34 mouse cellular contexts compared by ENCODE assay signal in genomic region chr5:151376931-151377330, GRCm38 (mm10). TPM values are rescaled to one million over a fixed set of nuclear protein-coding genes. Genes with fewer than 3 reads are reported as not detected.
DNase-seq lines count a peak whose midpoint lies in the region; ATAC-seq and TF ChIP-seq lines count a peak whose summit lies in the region.
"Had no signal": no experiment of that assay in that cellular context is flagged by ENCODE, and none has a peak within 500 bp of the region (broad histone marks: within the 10 kb centered on the region; RNA-seq: fewer than 3 reads in every experiment).

No protein-coding gene starts in this region.

- no peaks in the 10 kb centered on the region for H3K9me3 ChIP-seq in midbrain, embryonic 14.5 days (ENCODE audit: control insufficient read depth, low read length)
- H3K9me3 ChIP-seq: embryonic facial prominence, embryonic 12.5 days; embryonic facial prominence, embryonic 15.5 days; forebrain, embryonic 13.5 days; heart, embryonic 13.5 days had no signal

- H3K9ac ChIP-seq in midbrain, embryonic 14.5 days (replicated peaks; ENCODE audit: low read length) = no peak overlapping the region
- H3K9ac ChIP-seq: embryonic facial prominence, embryonic 12.5 days; embryonic facial prominence, embryonic 15.5 days; forebrain, embryonic 13.5 days; heart, embryonic 13.5 days; hindbrain, embryonic 14.5 days had no signal

- H3K4me3 ChIP-seq in embryonic fibroblast, embryonic 13.5 days (ENCODE audit: insufficient read depth, low read length) = no peak overlapping the region
- no peak overlapping the region for H3K4me3 ChIP-seq in midbrain, embryonic 14.5 days (replicated peaks; ENCODE audit: low read depth, low read length)
- H3K4me3 ChIP-seq: embryonic facial prominence, embryonic 12.5 days; embryonic facial prominence, embryonic 15.5 days; erythroblast, embryonic 14.5 days; forebrain, embryonic 13.5 days; heart, adult 2 months; heart, embryonic 10.5 days; heart, embryonic 13.5 days had no signal

- ATAC-seq in midbrain, embryonic 14.5 days (ENCODE audit: low FRiP score, low TSS enrichment) = no peak
- ATAC-seq: CD4-positive, CD25-positive, alpha-beta regulatory T cell, adult 4 months; forebrain, embryonic 13.5 days; forebrain, embryonic 16.5 days; hindbrain, postnatal 0 days had no signal

- DNase-seq in adrenal gland, adult 2 months = peak; percentile 25
- DNase-seq in adrenal gland, postnatal 10 days = no peak
- peak; percentile 44 for DNase-seq in NIH3T3 (ENCODE audit: low read depth)
- DNase-seq in yolk sac, embryonic 10.5 days (ENCODE audit: low spot score) = peak; percentile 68
- no peak for DNase-seq in midbrain, embryonic 14.5 days
- no peak for DNase-seq in ovary, postnatal 14 days (ENCODE audit: low spot score)
- no peak for DNase-seq in left cerebral cortex, postnatal 4 days
- DNase-seq: adrenal gland, postnatal 25 days; B cell, adult 2 months; cerebellum, adult 2 months; cerebellum, adult 9-11 months; cerebellum, postnatal 25 days; gastrocnemius, postnatal 10 days; gastrocnemius, postnatal 36 days; heart, adult 2 months; heart, postnatal 14 days; heart, postnatal 4 days had no signal

- TF ChIP-seq CTCF in embryonic fibroblast, embryonic 13.5 days (IDR thresholded peaks at IDR 0.05; ENCODE audit: borderline replicate concordance, insufficient read depth, low read length) = no peak

- peak overlapping the region; percentile 50 for H3K27ac ChIP-seq in embryonic fibroblast, embryonic 13.5 days (ENCODE audit: insufficient read depth, low read length)
- no peak overlapping the region for H3K27ac ChIP-seq in midbrain, embryonic 14.5 days (replicated peaks; ENCODE audit: low read depth, low read length)
- H3K27ac ChIP-seq: embryonic facial prominence, embryonic 12.5 days; embryonic facial prominence, embryonic 15.5 days; forebrain, embryonic 13.5 days; heart, adult 2 months; heart, embryonic 10.5 days; heart, embryonic 13.5 days; hindbrain, embryonic 14.5 days; hindbrain, postnatal 0 days had no signal

- 90% methylated on average over 4 of the region's 4 CpGs for WGBS in midbrain, embryonic 14.5 days

- H3K4me1 ChIP-seq in embryonic fibroblast, embryonic 13.5 days (ENCODE audit: control insufficient read depth, insufficient read depth, low read length) = peaks cover 16% of the 10 kb centered on the region
- H3K4me1 ChIP-seq in midbrain, embryonic 14.5 days (ENCODE audit: control insufficient read depth, insufficient read depth, low read length) = no peaks in the 10 kb centered on the region
- H3K4me1 ChIP-seq: embryonic facial prominence, embryonic 12.5 days; embryonic facial prominence, embryonic 15.5 days; forebrain, embryonic 13.5 days; heart, embryonic 10.5 days; heart, embryonic 13.5 days had no signal

- no peaks in the 10 kb centered on the region for H3K36me3 ChIP-seq in midbrain, embryonic 14.5 days (ENCODE audit: control insufficient read depth, insufficient read depth, low read length)
- H3K36me3 ChIP-seq: embryonic facial prominence, embryonic 12.5 days; embryonic facial prominence, embryonic 15.5 days; heart, embryonic 10.5 days; heart, embryonic 13.5 days had no signal

- no peaks in the 10 kb centered on the region for H3K27me3 ChIP-seq in midbrain, embryonic 14.5 days (ENCODE audit: control insufficient read depth, insufficient read depth, low read length)
- H3K27me3 ChIP-seq: embryonic facial prominence, embryonic 12.5 days; embryonic facial prominence, embryonic 15.5 days; forebrain, embryonic 13.5 days; heart, embryonic 13.5 days had no signal

- no peak for TF ChIP-seq POLR2A in embryonic fibroblast, embryonic 13.5 days (IDR thresholded peaks at IDR 0.05; ENCODE audit: low read depth, low read length)

- H3K4me2 ChIP-seq in midbrain, embryonic 14.5 days (ENCODE audit: low read length) = no peak overlapping the region
- H3K4me2 ChIP-seq: embryonic facial prominence, embryonic 12.5 days; embryonic facial prominence, embryonic 15.5 days; forebrain, embryonic 13.5 days; heart, embryonic 13.5 days; hindbrain, embryonic 14.5 days had no signal

- intact Hi-C loops in left cerebral cortex, postnatal 4 days (cut with DNase I) = no loop called here

RNA-seq across cellular contexts. Expression of gene Gm42906, which starts 51.0 kb away (rescaled TPM):
- not detected for total RNA-seq in adrenal gland, adult 2 months (2021)
- not detected in 2 replicates for polyA plus RNA-seq in adrenal gland, adult 2 months (2012; rRNA removed)
- total RNA-seq in adrenal gland, postnatal 10 days (2021) = not detected
- polyA plus RNA-seq in embryonic fibroblast, embryonic 13.5 days (2011; ENCODE audit: insufficient read length, low read depth, missing spikeins) = not detected in 2 replicates
- polyA plus RNA-seq in midbrain, embryonic 14.5 days (2014; fragmentation: Nextera tagmentation; extraction: Ambion mirVana) = not detected in 2 replicates
- total RNA-seq in left cerebral cortex, postnatal 4 days (2021) = not detected
- total RNA-seq: common myeloid progenitor, adult 5-6 weeks; gastrocnemius, postnatal 36 days; granulocyte monocyte progenitor cell, adult 5-6 weeks; heart, postnatal 4 days; hindbrain, postnatal 0 days; MEL had no signal
- polyA plus RNA-seq: CD4-positive, CD25-positive, alpha-beta regulatory T cell, adult 4 months; cerebellum, adult 2 months; embryonic facial prominence, embryonic 12.5 days; embryonic facial prominence, embryonic 15.5 days; erythroblast, embryonic 14.5 days; forebrain, embryonic 13.5 days; forebrain, embryonic 16.5 days; heart, adult 2 months; heart, embryonic 10.5 days; heart, embryonic 13.5 days; heart, embryonic 16.5 days; hindbrain, embryonic 11.5 days; hindbrain, embryonic 14.5 days; hindbrain, postnatal 0 days; intestine, embryonic 14.5 days had no signal

Comparison
In these comparisons a context has a peak if more than half of its experiments do, and no peak if none do; other contexts are left out.
1. DNase-seq: peak in adrenal gland, adult 2 months (single experiment), NIH3T3 (single experiment) and yolk sac, embryonic 10.5 days (single experiment); none in adrenal gland, postnatal 10 days (single experiment), midbrain, embryonic 14.5 days (single experiment), ovary, postnatal 14 days (single experiment) and left cerebral cortex, postnatal 4 days (single experiment).